Mouse (Mus musculus): ENCODE measurements around the gene Plekhm3.

DNA sequence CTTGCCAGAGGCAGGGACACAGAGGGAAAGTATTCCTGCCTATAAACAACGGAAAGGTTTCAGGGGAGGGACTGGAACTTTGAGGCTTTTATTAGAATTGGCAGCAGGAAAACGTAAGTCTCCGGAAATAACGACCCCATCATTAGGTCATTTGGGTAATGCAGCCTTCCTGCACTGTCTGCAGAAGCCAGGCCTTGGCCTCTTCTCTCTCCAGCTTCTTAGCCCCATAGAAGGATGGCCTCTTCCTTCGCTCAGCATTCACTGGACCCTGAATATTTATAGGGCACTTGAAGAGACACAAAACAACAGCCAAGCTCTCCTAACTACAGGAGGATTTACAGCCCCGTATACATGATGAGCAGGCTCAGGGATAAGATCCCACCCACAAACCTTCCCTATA lies 186.5 kb downstream of the Plekhm3 start:
- no peak for TF ChIP-seq CTCF (IDR thresholded peaks at IDR 0.05; ENCODE audit: control insufficient read depth, insufficient read depth, insufficient read length)
- no peak for TF ChIP-seq MAX (IDR thresholded peaks at IDR 0.05)
- TF ChIP-seq CEBPB (IDR thresholded peaks at IDR 0.05; ENCODE audit: low read depth): no peak
- no peak for TF ChIP-seq MYOD1 (IDR thresholded peaks at IDR 0.05; ENCODE audit: control insufficient read depth, insufficient read length, low read depth)
- TF ChIP-seq USF1 (IDR thresholded peaks at IDR 0.05; ENCODE audit: low read depth): no peak
- no peak for TF ChIP-seq MYOG (IDR thresholded peaks at IDR 0.05; ENCODE audit: control insufficient read depth, extremely low read depth, insufficient read length)

All from C2C12 (cell line).